Mouse (Mus musculus) ES-Bruce4 (cell line): ENCODE measurements around the gene Nhsl1.

ENCODE experiments used
- CTCF ChIP-seq: IDR thresholded peaks from one replicate; pipeline ENCODE4 v1.8.1; 2011; ENCODE audit warnings: low read depth, low read length
- EP300 ChIP-seq: IDR thresholded peaks from 2 replicates; pipeline ENCODE4 v1.6.1; 2011; ENCODE audit warnings: low read depth, low read length; ENCODE audit not compliant: insufficient read depth
- POLR2A ChIP-seq: IDR thresholded peaks from one replicate; pipeline ENCODE4 v1.8.1; 2011; ENCODE audit warnings: low read length; ENCODE audit not compliant: insufficient read depth

- TF ChIP-seq POLR2A (no peak), CTCF (no peak), EP300 (peak; percentile 57; the same call in 1 of the 2 replicates)
Observed at GRCm38 (mm10) chr10:18418160-18418559, 99.4 kb downstream of the Nhsl1 start.
